Mouse (Mus musculus) hindbrain, embryonic 12.5 days (tissue): Measurements from ENCODE around the gene Spata2. TPM values are rescaled to one million over a fixed set of nuclear protein-coding genes. Genes with fewer than 3 reads are reported as not detected.

Experiments used
- polyA plus RNA-seq: library from polyadenylated mRNA; unstranded; fragments of >200 nt; fragmentation: Nextera tagmentation; extraction: Ambion mirVana; gene quantifications from 2 replicates; pipeline ENCODE4 v1.2.1, GENCODE M21; 2016

Spata2 gene
- polyA plus RNA-seq, 1 experiment from 2014 or later, result 25.3 TPM

Other genes starting within 250 kb of the Spata2 start
- 19.3 and 20.2 TPM in 2 replicates for gene B4galt5, start 143.7 kb downstream of the Spata2 start, polyA plus RNA-seq
- gene Slc9a8, start 71.2 kb downstream of the Spata2 start, polyA plus RNA-seq, result 24.2 and 24.3 TPM in 2 replicates
- gene Rnf114, start 242 bp downstream of the Spata2 start, polyA plus RNA-seq, result 120 TPM in 2 replicates
- 30.1 and 39.0 TPM in 2 replicates for gene Snai1, start 45.3 kb upstream of the Spata2 start, polyA plus RNA-seq
- gene Ube2v1, start 139.2 kb upstream of the Spata2 start, polyA plus RNA-seq, result 290 and 291 TPM in 2 replicates
- 16.9 and 18.8 TPM in 2 replicates for gene Gm20431, start 168.6 kb upstream of the Spata2 start, polyA plus RNA-seq
- 4.1 and 4.5 TPM in 2 replicates for gene Cebpb, start 196.0 kb upstream of the Spata2 start, polyA plus RNA-seq
- 39.0 and 43.9 TPM in 2 replicates for gene Tmem189, start 196.9 kb upstream of the Spata2 start, polyA plus RNA-seq